Mouse (Mus musculus) forebrain, postnatal 0 days (tissue): ENCODE data around the gene Ubxn7. TPM values are rescaled to one million over a fixed set of nuclear protein-coding genes. Genes with fewer than 3 reads are reported as not detected.
"Not testable (repeated sequence)": the region's sequence is repeated elsewhere in the genome, so short reads cannot be mapped to it uniquely, and the experiment has no call there.

ENCODE experiments used
- ATAC-seq: fragments of 200-750 bp; cut with Nextera tagmentation; 2 replicates; pipeline ENCODE4 v1.8.0; 2017; ENCODE audit warnings: mild to moderate bottlenecking, moderate library complexity
- DNase-seq: peaks from one replicate; pipeline ENCODE4 v3.0.0-alpha.2; 2015
- H3K27ac ChIP-seq: fragments of 300-500 bp; sonication (generic); 2 replicates; pipeline ENCODE4 v1.5.1; 2014; ENCODE audit warnings: low read depth, mild to moderate bottlenecking, antibody characterized with exemption, low read length, moderate library complexity, mixed read lengths
- H3K27me3 ChIP-seq: fragments of 300-500 bp; sonication (generic); 2 replicates; pipeline ENCODE4 v1.6.1; 2014; ENCODE audit warnings: mild to moderate bottlenecking, low read length, mixed read lengths; ENCODE audit not compliant: insufficient read depth
- H3K36me3 ChIP-seq: fragments of 300-500 bp; sonication (generic); 2 replicates; pipeline ENCODE4 v1.6.1; 2014; ENCODE audit warnings: mild to moderate bottlenecking, moderate library complexity; ENCODE audit not compliant: insufficient read depth
- H3K4me1 ChIP-seq: fragments of 300-500 bp; sonication (generic); 2 replicates; pipeline ENCODE4 v1.6.1; 2014; ENCODE audit warnings: antibody characterized with exemption; ENCODE audit not compliant: insufficient read depth
- H3K4me2 ChIP-seq: fragments of 300-500 bp; sonication (generic); 2 replicates; pipeline ENCODE4 v1.6.1; 2014; ENCODE audit warnings: low read depth, mild to moderate bottlenecking, moderate library complexity
- H3K4me3 ChIP-seq: fragments of 300-500 bp; sonication (generic); 2 replicates; pipeline ENCODE4 v1.5.1; 2014; ENCODE audit warnings: low read depth, low read length, mixed read lengths
- H3K9ac ChIP-seq: fragments of 300-500 bp; sonication (generic); 2 replicates; pipeline ENCODE4 v1.6.1; 2014; ENCODE audit warnings: mild to moderate bottlenecking
- H3K9me3 ChIP-seq: fragments of 300-500 bp; sonication (generic); 2 replicates; pipeline ENCODE4 v1.6.1; 2016; ENCODE audit warnings: low read length
- CTCF ChIP-seq: sonication (generic); IDR thresholded peaks from 2 replicates; pipeline ENCODE4 v1.5.1; 2016; ENCODE audit warnings: antibody characterized with exemption, control low read depth, low read depth
- WGBS: fragments of 180-500 bp; shearing (Covaris S2); extraction: QIAGEN DNeasy Blood & Tissue Kit; methylation state at CpG from one replicate; pipeline ENCODE4 v1.1.7; 2014; 5-methylcytosine and 5-hydroxymethylcytosine counted together
- polyA plus RNA-seq: library from polyadenylated mRNA; unstranded; fragments of >200 nt; fragmentation: Nextera tagmentation; extraction: Ambion mirVana; gene quantifications from 2 replicates; pipeline ENCODE4 v1.2.1, GENCODE M21; 2015
- total RNA-seq: library from RNA; depleted of rRNA; stranded (reverse); fragments of >200 nt; gene quantifications from 2 replicates; pipeline ENCODE4 v1.2.3, GENCODE M21; 2014; rRNA removed

Ubxn7 gene
- 35.9 and 42.5 TPM in 2 replicates for total RNA-seq
- 6.6 and 10.5 TPM in 2 replicates for polyA plus RNA-seq

DNA sequence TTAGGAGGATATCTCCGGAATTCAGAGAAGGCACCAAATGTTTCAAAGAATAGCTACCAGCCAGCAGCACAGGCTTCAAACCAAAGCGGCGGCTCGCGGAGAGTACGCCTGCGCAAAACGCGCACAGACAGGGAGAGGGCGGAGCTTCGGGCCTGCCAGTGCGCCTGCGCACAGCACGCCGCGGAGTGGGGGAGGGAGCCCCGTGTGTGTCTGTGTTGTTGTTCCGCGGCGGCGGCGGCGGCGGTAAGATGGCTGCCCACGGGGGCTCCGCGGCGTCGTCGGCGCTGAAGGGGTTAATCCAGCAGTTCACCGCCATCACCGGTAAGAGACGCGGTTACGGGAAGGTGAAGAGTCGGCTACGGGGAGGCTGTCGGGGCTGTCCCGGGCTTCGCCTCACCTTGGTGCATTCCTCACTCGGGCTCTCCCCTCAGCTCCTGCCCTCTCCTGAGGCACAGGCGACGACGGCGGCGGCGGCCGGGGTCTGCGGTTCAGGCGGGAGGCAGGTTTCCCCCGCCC lies at the start of gene Ubxn7:
Gene Ubxn7, plus strand, starts transcription at position 218 of the 516 bp plus-strand sequence.
- no peaks in the 10 kb centered on the region for H3K27me3 ChIP-seq
- H3K27ac ChIP-seq: peak within 1 kb of the TSS; percentile 93
- H3K9me3 ChIP-seq: no peaks in the 10 kb centered on the region
- DNase-seq: peak; percentile 99
- peak within 1 kb of the TSS; percentile 89 for H3K9ac ChIP-seq
- 0% methylated on average over 38 of the region's 52 CpGs for WGBS
- ATAC-seq: peak; percentile 99
- peak within 1 kb of the TSS; percentile 90 for H3K4me3 ChIP-seq
- TF ChIP-seq CTCF: no peak
- no peaks in the 10 kb centered on the region for H3K36me3 ChIP-seq
- H3K4me1 ChIP-seq: no peaks in the 10 kb centered on the region
- peak within 1 kb of the TSS; percentile 63 for H3K4me2 ChIP-seq

DNA sequence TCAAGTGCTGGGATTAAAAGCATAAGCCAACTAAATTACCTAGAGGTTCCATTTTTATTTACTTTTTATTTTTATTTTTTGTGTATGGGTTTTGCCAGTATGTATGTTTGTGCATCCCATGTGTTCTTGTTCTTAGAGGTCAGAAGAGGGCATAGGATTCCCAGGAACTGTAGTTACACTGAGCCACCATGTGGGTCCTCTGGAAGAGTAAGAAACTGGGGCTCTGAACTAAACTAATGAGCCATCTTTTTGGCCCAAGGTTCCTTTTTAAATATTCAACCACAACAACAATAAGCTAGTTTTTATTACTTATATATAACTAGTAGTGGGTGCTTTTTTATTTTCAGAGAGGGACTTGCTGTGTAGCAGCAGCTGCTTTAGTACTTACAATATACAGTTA lies 49.4 kb upstream of the Ubxn7 start:
- no peak for ATAC-seq
- no peaks in the 10 kb centered on the region for H3K9me3 ChIP-seq

GRCm38 (mm10) chr16:32291821-32292220 lies 40.2 kb upstream of the Ubxn7 start:
- Histone ChIP-seq H3K27ac (no peak overlapping the region), H3K4me1 (no peaks in the 10 kb centered on the region), H3K27me3 (no peaks in the 10 kb centered on the region), H3K9me3 (no peaks in the 10 kb centered on the region), H3K4me2 (no peak overlapping the region), H3K9ac (no peak overlapping the region), H3K4me3 (no peak overlapping the region), H3K36me3 (peaks cover 48% of the 10 kb centered on the region)
- ATAC-seq (no peak), DNase-seq (no peak)
- 93% methylated on average over 4 of the region's 4 CpGs for WGBS
- no peak for TF ChIP-seq CTCF

More for the DNA sequence above, 49.4 kb upstream of the Ubxn7 start:
- Histone ChIP-seq H3K36me3 (peaks cover 23% of the 10 kb centered on the region), H3K4me3 (no peak overlapping the region), H3K27me3 (no peaks in the 10 kb centered on the region), H3K4me2 (no peak overlapping the region), H3K9ac (no peak overlapping the region), H3K4me1 (0 out of 2 replicates have a peak, but pooled peaks cover 4% of the 10 kb centered on the region), H3K27ac (no peak overlapping the region)
- no peak for TF ChIP-seq CTCF
- no peak for DNase-seq

- H3K27ac ChIP-seq, DNase-seq, H3K27me3 ChIP-seq, H3K4me2 ChIP-seq, H3K4me1 ChIP-seq, H3K4me3 ChIP-seq, H3K9me3 ChIP-seq, ATAC-seq, H3K9ac ChIP-seq: not testable (repeated sequence)
- WGBS: 97% methylated on average over 4 of the region's 4 CpGs
- peaks cover 38% of the 10 kb centered on the region for H3K36me3 ChIP-seq
Measured at GRCm38 (mm10) chr16:32299617-32300016, 32.4 kb upstream of the Ubxn7 start.

DNA sequence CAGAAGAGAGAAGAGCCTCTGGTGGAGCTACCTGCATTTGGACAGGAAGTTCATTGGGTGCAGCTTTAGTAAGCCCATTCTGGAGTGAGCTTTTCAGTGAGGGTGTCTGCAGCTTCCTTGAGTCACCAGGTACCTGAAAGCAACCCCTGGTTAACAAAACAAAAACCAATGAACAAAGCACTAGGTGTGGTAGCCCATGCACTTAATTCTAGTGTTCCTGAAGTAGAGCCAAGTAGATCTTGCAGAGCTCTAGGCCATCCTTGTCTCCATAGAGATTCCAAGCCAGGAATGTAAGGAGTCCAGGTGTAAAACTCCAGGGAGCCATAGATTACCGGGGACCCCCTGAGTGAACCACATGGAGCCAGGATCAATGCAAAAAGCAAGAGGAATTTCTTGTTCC lies 29.0 kb upstream of the Ubxn7 start:
- ATAC-seq: no peak
- TF ChIP-seq CTCF: no peak
- 49% methylated on average over 1 of the region's 1 CpGs for WGBS
- DNase-seq: no peak
- no peak overlapping the region for H3K4me2 ChIP-seq
- peaks cover 18% of the 10 kb centered on the region for H3K36me3 ChIP-seq
- H3K4me1 ChIP-seq: no peaks in the 10 kb centered on the region
- no peaks in the 10 kb centered on the region for H3K27me3 ChIP-seq
- no peak overlapping the region for H3K4me3 ChIP-seq
- no peak overlapping the region for H3K27ac ChIP-seq
- H3K9ac ChIP-seq: no peak overlapping the region
- no peaks in the 10 kb centered on the region for H3K9me3 ChIP-seq

- Histone ChIP-seq H3K27ac (no peak overlapping the region), H3K4me1 (no peaks in the 10 kb centered on the region), H3K4me2 (no peak overlapping the region), H3K27me3 (no peaks in the 10 kb centered on the region), H3K9me3 (no peaks in the 10 kb centered on the region), H3K36me3 (peaks cover 11% of the 10 kb centered on the region), H3K4me3 (no peak overlapping the region), H3K9ac (no peak overlapping the region)
- 97% methylated on average over 7 of the region's 7 CpGs for WGBS
- ATAC-seq: no peak
- TF ChIP-seq CTCF: no peak
- DNase-seq: no peak
Measured at GRCm38 (mm10) chr16:32303886-32304285, 28.2 kb upstream of the Ubxn7 start.

- no peak overlapping the region for H3K9ac ChIP-seq
- ATAC-seq (no peak), DNase-seq (no peak)
- no peak overlapping the region for H3K27ac ChIP-seq
- WGBS: 51% methylated on average over 4 of the region's 4 CpGs
- H3K27me3 ChIP-seq: no peaks in the 10 kb centered on the region
- no peak for TF ChIP-seq CTCF
- H3K36me3 ChIP-seq: no peaks in the 10 kb centered on the region
- no peak overlapping the region for H3K4me3 ChIP-seq
- H3K4me1 ChIP-seq: no peaks in the 10 kb centered on the region
- no peak overlapping the region for H3K4me2 ChIP-seq
- no peaks in the 10 kb centered on the region for H3K9me3 ChIP-seq
Measured at GRCm38 (mm10) chr16:32311970-32312369, 20.1 kb upstream of the Ubxn7 start.
